Mouse (Mus musculus) left cerebral cortex, postnatal 36 days (tissue): ENCODE data around the gene Bbs7. TPM values are rescaled to one million over a fixed set of nuclear protein-coding genes. Genes with fewer than 3 reads are reported as not detected.
"Not testable (repeated sequence)": the region's sequence is repeated elsewhere in the genome, so short reads cannot be mapped to it uniquely, and the experiment has no call there.

Source experiments
- DNase-seq, 2 experiments: peaks; one replicate each; pipeline ENCODE4 v3.0.0; 2021 to 2022; ENCODE audit warnings: low spot score in 2 of 2, mixed read lengths in 1 of 2
- intact Hi-C: fragments of 180-260 bp; cut with DNase I; formaldehyde crosslinking; loops from one replicate; pipeline ENCODE4 v1.15.1; 2025
- total RNA-seq, 2 experiments: library from RNA; stranded (reverse); gene quantifications; 2 replicates each; pipeline ENCODE4 v1.2.3; 2021

Gene Bbs7
- 10 to 100 TPM; 12.8 to 16.6 TPM for total RNA-seq

GRCm38 (mm10) chr3:36613202-36613907 is at the start of gene Bbs7:
Gene Bbs7 (minus strand): TSS chr3:36613477.
- intact Hi-C loops = loop anchor here (10.0 kb wide), 1 partner anchor 251 kb away; the partner anchor contains the start of gene 4932438A13Rik
- peak; percentile 92 to 96 for DNase-seq

- DNase-seq, intact Hi-C loops: not testable (repeated sequence)
These were observed 31.9 kb upstream of the Bbs7 start for GRCm38 (mm10) chr3:36645245-36645559.

GRCm38 (mm10) chr3:36644554-36645244 is 31.4 kb upstream of the Bbs7 start:
- no peak for DNase-seq
- intact Hi-C loops = no loop called here

- intact Hi-C loops = no loop called here
These were observed 30.1 kb upstream of the Bbs7 start for GRCm38 (mm10) chr3:36643354-36643753.

GRCm38 (mm10) chr3:36642736-36643135 is 29.5 kb upstream of the Bbs7 start:
- intact Hi-C loops = no loop called here

More at GRCm38 (mm10) chr3:36643354-36643753, 30.1 kb upstream of the Bbs7 start:
- no peak for DNase-seq

GRCm38 (mm10) chr3:36640787-36641186 is 27.5 kb upstream of the Bbs7 start:
- intact Hi-C loops = no loop called here

More at GRCm38 (mm10) chr3:36642736-36643135, 29.5 kb upstream of the Bbs7 start:
- peak; percentile 51 to 69 for DNase-seq

GRCm38 (mm10) chr3:36635449-36635848 is 22.2 kb upstream of the Bbs7 start:
- DNase-seq = peak; percentile 43 to 48

More at GRCm38 (mm10) chr3:36640787-36641186, 27.5 kb upstream of the Bbs7 start:
- DNase-seq = no peak

GRCm38 (mm10) chr3:36626803-36627202 is 13.5 kb upstream of the Bbs7 start:
- DNase-seq = no peak
- intact Hi-C loops = no loop called here

More at GRCm38 (mm10) chr3:36635449-36635848, 22.2 kb upstream of the Bbs7 start:
- intact Hi-C loops = loop anchor here (5.0 kb wide), 1 partner anchor 567 kb away; no protein-coding TSS in a partner anchor

- no peak for DNase-seq
- intact Hi-C loops = loop anchor here (10.0 kb wide), 1 partner anchor 247 kb away; the partner anchor contains the start of gene 4932438A13Rik
These were observed 4.9 kb upstream of the Bbs7 start for GRCm38 (mm10) chr3:36618181-36618580.

- DNase-seq = no peak
- intact Hi-C loops = loop anchor here (10.0 kb wide), 1 partner anchor 251 kb away; the partner anchor contains the start of gene 4932438A13Rik
These were observed 605 bp upstream of the Bbs7 start for GRCm38 (mm10) chr3:36613908-36614255.

GRCm38 (mm10) chr3:36612687-36613086 is 590 bp downstream of the Bbs7 start:
- intact Hi-C loops = loop anchor here (10.0 kb wide), 1 partner anchor 252 kb away; the partner anchor contains the start of gene 4932438A13Rik
- DNase-seq = peak in 1 of 2 experiments; percentile 6

- no peak for DNase-seq
- intact Hi-C loops = no loop called here
These were observed 7.1 kb downstream of the Bbs7 start for GRCm38 (mm10) chr3:36605894-36606783.

- intact Hi-C loops, DNase-seq: not testable (repeated sequence)
These were observed 13.5 kb downstream of the Bbs7 start for GRCm38 (mm10) chr3:36599773-36600172.

- intact Hi-C loops = no loop called here
- DNase-seq = no peak
These were observed 14.5 kb downstream of the Bbs7 start for GRCm38 (mm10) chr3:36598811-36599210.

GRCm38 (mm10) chr3:36571827-36572378 is 41.4 kb downstream of the Bbs7 start, which contains the start of gene Ccna2:
Gene Ccna2 (minus strand): TSS chr3:36572150.
- peak; percentile 97 to 98 for DNase-seq
- intact Hi-C loops = loop anchor here (2.0 kb wide), 1 partner anchor 19 kb away; the partner anchor contains the start of gene Exosc9

- intact Hi-C loops = loop anchor here (2.0 kb wide), 1 partner anchor 19 kb away; the partner anchor contains the start of gene Exosc9
- no peak for DNase-seq
These were observed 41.9 kb downstream of the Bbs7 start for GRCm38 (mm10) chr3:36571361-36571826.

- DNase-seq = no peak
- intact Hi-C loops = loop anchor here (2.0 kb wide), 1 partner anchor 17 kb away; the partner anchor contains the start of gene Exosc9
These were observed 43.4 kb downstream of the Bbs7 start for GRCm38 (mm10) chr3:36569836-36570235.

GRCm38 (mm10) chr3:36563666-36564065 is 49.6 kb downstream of the Bbs7 start:
- DNase-seq = no peak
- intact Hi-C loops = no loop called here

GRCm38 (mm10) chr3:36559606-36560005 is 53.7 kb downstream of the Bbs7 start:
- no peak for DNase-seq
- intact Hi-C loops = no loop called here
